29 mouse cellular contexts compared by ENCODE assay signal in genomic region chr2:173592781-173593180, GRCm38 (mm10). TPM values are rescaled to one million over a fixed set of nuclear protein-coding genes. Genes with fewer than 3 reads are reported as not detected.
DNase-seq lines count a peak whose midpoint lies in the region; ATAC-seq and TF ChIP-seq lines count a peak whose summit lies in the region.
"Had no signal": no experiment of that assay in that cellular context is flagged by ENCODE, and none has a peak within 500 bp of the region (broad histone marks: within the 10 kb centered on the region; RNA-seq: fewer than 3 reads in every experiment).

No protein-coding gene starts in this region.

- no peak overlapping the region for H3K4me2 ChIP-seq in forebrain, embryonic 16.5 days (ENCODE audit: low read length)
- H3K4me2 ChIP-seq in forebrain, embryonic 14.5 days (ENCODE audit: low read length) = no peak overlapping the region
- no peak overlapping the region for H3K4me2 ChIP-seq in hindbrain, embryonic 16.5 days (ENCODE audit: low read length)
- no peak overlapping the region for H3K4me2 ChIP-seq in neural tube, embryonic 13.5 days
- H3K4me2 ChIP-seq: heart, embryonic 15.5 days; intestine, embryonic 15.5 days; limb, embryonic 12.5 days; liver, embryonic 11.5 days had no signal

- H3K27ac ChIP-seq in forebrain, embryonic 16.5 days (ENCODE audit: low read length) = no peak overlapping the region
- no peak overlapping the region for H3K27ac ChIP-seq in forebrain, embryonic 14.5 days (ENCODE audit: low read depth, low read length)
- H3K27ac ChIP-seq in hindbrain, embryonic 16.5 days (ENCODE audit: low read depth, low read length) = no peak overlapping the region
- H3K27ac ChIP-seq in neural tube, embryonic 13.5 days (replicated peaks) = peak overlapping the region; percentile 49
- H3K27ac ChIP-seq: heart, embryonic 15.5 days; intestine, embryonic 15.5 days; limb, embryonic 12.5 days had no signal

- H3K4me1 ChIP-seq in forebrain, embryonic 16.5 days (replicated peaks; ENCODE audit: control insufficient read depth, insufficient read depth, low read length) = no peaks in the 10 kb centered on the region
- H3K4me1 ChIP-seq in forebrain, embryonic 14.5 days (ENCODE audit: control insufficient read depth, insufficient read depth, low read length) = no peaks in the 10 kb centered on the region
- H3K4me1 ChIP-seq in hindbrain, embryonic 16.5 days (ENCODE audit: control insufficient read depth, insufficient read depth, low read depth, low read length) = no peaks in the 10 kb centered on the region
- H3K4me1 ChIP-seq in neural tube, embryonic 13.5 days (replicated peaks) = peaks cover 16% of the 10 kb centered on the region
- H3K4me1 ChIP-seq: heart, embryonic 15.5 days; intestine, embryonic 15.5 days; limb, embryonic 12.5 days had no signal

- peak; percentile 32; the same call in 1 of the 2 replicates for ATAC-seq in forebrain, embryonic 16.5 days
- no peak for ATAC-seq in forebrain, embryonic 14.5 days
- ATAC-seq in hindbrain, embryonic 16.5 days = peak; percentile 72
- 0 out of 2 replicates have a peak, but pooled peaks have one; percentile 45 for ATAC-seq in neural tube, embryonic 13.5 days (ENCODE audit: low read depth)
- ATAC-seq: intestine, embryonic 15.5 days; liver, postnatal 0 days; lung, postnatal 0 days had no signal

- H3K4me3 ChIP-seq in forebrain, embryonic 16.5 days (replicated peaks; ENCODE audit: low read length) = no peak overlapping the region
- no peak overlapping the region for H3K4me3 ChIP-seq in forebrain, embryonic 14.5 days (ENCODE audit: low read depth, low read length)
- no peak overlapping the region for H3K4me3 ChIP-seq in hindbrain, embryonic 16.5 days (ENCODE audit: low read length)
- no peak overlapping the region for H3K4me3 ChIP-seq in neural tube, embryonic 13.5 days
- H3K4me3 ChIP-seq: heart, embryonic 15.5 days; intestine, embryonic 15.5 days; limb, embryonic 12.5 days had no signal

- no peaks in the 10 kb centered on the region for H3K9me3 ChIP-seq in forebrain, embryonic 16.5 days (ENCODE audit: control insufficient read depth, low read length)
- no peaks in the 10 kb centered on the region for H3K9me3 ChIP-seq in forebrain, embryonic 14.5 days (replicated peaks; ENCODE audit: control insufficient read depth, low read length)
- H3K9me3 ChIP-seq in hindbrain, embryonic 16.5 days (ENCODE audit: control insufficient read depth, low read length) = no peaks in the 10 kb centered on the region
- H3K9me3 ChIP-seq in neural tube, embryonic 13.5 days = no peaks in the 10 kb centered on the region
- H3K9me3 ChIP-seq: heart, embryonic 15.5 days; intestine, embryonic 15.5 days; limb, embryonic 12.5 days had no signal

- TF ChIP-seq CTCF in brain, embryonic 14.5 days (IDR thresholded peaks at IDR 0.05; ENCODE audit: borderline replicate concordance, extremely low read depth, insufficient read depth, insufficient read length) = peak; percentile 21; the same call in 1 of the 2 replicates

- WGBS in forebrain, embryonic 16.5 days = 46% methylated on average over 9 of the region's 9 CpGs
- 53% methylated on average over 9 of the region's 9 CpGs for WGBS in forebrain, embryonic 14.5 days
- 46% methylated on average over 9 of the region's 9 CpGs for WGBS in hindbrain, embryonic 16.5 days
- WGBS in neural tube, embryonic 13.5 days = 51% methylated on average over 9 of the region's 9 CpGs

- H3K27me3 ChIP-seq in forebrain, embryonic 16.5 days (replicated peaks; ENCODE audit: control insufficient read depth, insufficient read depth, low read length) = no peaks in the 10 kb centered on the region
- no peaks in the 10 kb centered on the region for H3K27me3 ChIP-seq in forebrain, embryonic 14.5 days (replicated peaks; ENCODE audit: control insufficient read depth, insufficient read depth, low read length)
- no peaks in the 10 kb centered on the region; the same call in 1 of the 2 replicates for H3K27me3 ChIP-seq in hindbrain, embryonic 16.5 days (replicated peaks; ENCODE audit: control insufficient read depth, insufficient read depth, low read length)
- no peaks in the 10 kb centered on the region for H3K27me3 ChIP-seq in neural tube, embryonic 13.5 days
- H3K27me3 ChIP-seq: heart, embryonic 15.5 days; intestine, embryonic 15.5 days; limb, embryonic 12.5 days had no signal

- no peak for TF ChIP-seq POLR2A in brain, embryonic 14.5 days (IDR thresholded peaks at IDR 0.05; ENCODE audit: borderline replicate concordance, extremely low read depth, insufficient read depth, insufficient read length, poor library complexity, severe bottlenecking)

- H3K9ac ChIP-seq in forebrain, embryonic 16.5 days (replicated peaks; ENCODE audit: low read depth, low read length) = no peak overlapping the region
- no peak overlapping the region for H3K9ac ChIP-seq in forebrain, embryonic 14.5 days (ENCODE audit: low read length)
- no peak overlapping the region for H3K9ac ChIP-seq in hindbrain, embryonic 16.5 days (ENCODE audit: low read depth, low read length)
- H3K9ac ChIP-seq in neural tube, embryonic 13.5 days = no peak overlapping the region
- H3K9ac ChIP-seq: heart, embryonic 15.5 days; intestine, embryonic 15.5 days; limb, embryonic 12.5 days; liver, postnatal 0 days had no signal

- no peak for DNase-seq in forebrain, embryonic 14.5 days (ENCODE audit: low spot score)
- peak; percentile 43 for DNase-seq in brain, embryonic 14.5 days (ENCODE audit: low read depth)
- no peak for DNase-seq in left cerebral cortex, adult 18-20 months (ENCODE audit: low spot score in 2 of 2)
- DNase-seq in urinary bladder, adult 18-20 months (ENCODE audit: low spot score in 2 of 2) = no peak
- no peak for DNase-seq in cerebellum, adult 18-20 months
- DNase-seq: adrenal gland, postnatal 10 days; cerebellum, adult 9-10 months; heart, postnatal 4 days; kidney, adult 8-10 months; kidney, postnatal 10 days; liver, postnatal 0 days; right cerebral cortex, adult 18-20 months; right cerebral cortex, postnatal 4 days; thymus, postnatal 36 days had no signal

- no peaks in the 10 kb centered on the region for H3K36me3 ChIP-seq in forebrain, embryonic 16.5 days (ENCODE audit: control insufficient read depth, insufficient read depth)
- H3K36me3 ChIP-seq in forebrain, embryonic 14.5 days (ENCODE audit: control insufficient read depth, insufficient read depth, low read length) = peaks cover 4% of the 10 kb centered on the region; the same call in 1 of the 2 replicates
- H3K36me3 ChIP-seq in hindbrain, embryonic 16.5 days (ENCODE audit: control insufficient read depth, insufficient read depth, low read length) = no peaks in the 10 kb centered on the region
- H3K36me3 ChIP-seq in neural tube, embryonic 13.5 days = no peaks in the 10 kb centered on the region

RNA-seq across cellular contexts. Expression of gene Ankrd60, which starts 14.6 kb away (rescaled TPM):
- not detected in 2 replicates for polyA plus RNA-seq in forebrain, embryonic 16.5 days (2015; fragmentation: Nextera tagmentation; extraction: Ambion mirVana)
- polyA plus RNA-seq in forebrain, embryonic 14.5 days (2014; fragmentation: Nextera tagmentation; extraction: Ambion mirVana) = not detected in 2 replicates
- not detected in 2 replicates for polyA plus RNA-seq in brain, embryonic 14.5 days (2012; rRNA removed)
- not detected in 2 replicates for polyA plus RNA-seq in hindbrain, embryonic 16.5 days (2015; fragmentation: Nextera tagmentation; extraction: Ambion mirVana)
- not detected in 2 replicates for polyA plus RNA-seq in neural tube, embryonic 13.5 days (2015; fragmentation: Nextera tagmentation; extraction: Ambion mirVana)
- total RNA-seq in left cerebral cortex, adult 18-20 months (2021) = not detected
- total RNA-seq: adrenal gland, postnatal 10 days; gastrocnemius, adult 18-20 months; gastrocnemius, postnatal 4 days; heart, adult 8-10 months; heart, postnatal 4 days; layer of hippocampus, postnatal 14 days; left cerebral cortex, postnatal 10 days had no signal
- polyA plus RNA-seq: embryonic facial prominence, embryonic 14.5 days; heart, embryonic 15.5 days; intestine, embryonic 15.5 days; limb, embryonic 12.5 days; liver, embryonic 11.5 days; liver, postnatal 0 days; lung, postnatal 0 days; stomach, embryonic 14.5 days had no signal
